Mouse (Mus musculus) lung, adult 2 months (tissue): ENCODE data around the gene Dram1.

Experiments used
- CTCF ChIP-seq: fragments of 200-500 bp; IDR thresholded peaks from 2 replicates; pipeline ENCODE4 v1.5.1; 2011; ENCODE audit warnings: mild to moderate bottlenecking, low read length, control low read depth; ENCODE audit not compliant: insufficient read depth
- POLR2A ChIP-seq: fragments of 200-500 bp; IDR thresholded peaks from 2 replicates; pipeline ENCODE4 v1.6.1; 2011; ENCODE audit warnings: low read depth, mild to moderate bottlenecking, control low read depth, low read length, borderline replicate concordance; ENCODE audit errors: extremely low read depth

- TF ChIP-seq POLR2A (no peak), CTCF (no peak)
Observed at GRCm38 (mm10) chr10:88372436-88372835, 6.4 kb downstream of the Dram1 start.
